Mouse (Mus musculus) lung, embryonic 14.5 days (tissue): ENCODE results near the gene Marveld1. TPM values are rescaled to one million over a fixed set of nuclear protein-coding genes. Genes with fewer than 3 reads are reported as not detected.

Source experiments
- ATAC-seq: fragments of 200-750 bp; cut with Nextera tagmentation; 2 replicates; pipeline ENCODE4 v1.8.0; 2017; ENCODE audit warnings: mild to moderate bottlenecking, moderate TSS enrichment, moderate library complexity; ENCODE audit not compliant: insufficient read depth
- DNase-seq: peaks from one replicate; pipeline ENCODE4 v3.0.0-alpha.2; 2015
- H3K27ac ChIP-seq: fragments of 300-500 bp; sonication (generic); 2 replicates; pipeline ENCODE4 v1.5.1; 2014; ENCODE audit warnings: low read depth, mild to moderate bottlenecking, moderate library complexity
- H3K27me3 ChIP-seq: fragments of 300-500 bp; sonication (generic); 2 replicates; pipeline ENCODE4 v1.6.1; 2014; ENCODE audit warnings: low read length, control low read depth; ENCODE audit not compliant: insufficient read depth
- H3K36me3 ChIP-seq: fragments of 300-500 bp; sonication (generic); 2 replicates; pipeline ENCODE4 v1.6.1; 2014; ENCODE audit warnings: control low read depth; ENCODE audit not compliant: insufficient read depth
- H3K4me1 ChIP-seq: fragments of 300-500 bp; sonication (generic); 2 replicates; pipeline ENCODE4 v1.6.1; 2014; ENCODE audit warnings: antibody characterized with exemption, control low read depth; ENCODE audit not compliant: insufficient read depth
- H3K4me2 ChIP-seq: fragments of 300-500 bp; sonication (generic); 2 replicates; pipeline ENCODE4 v1.6.1; 2014; ENCODE audit warnings: mild to moderate bottlenecking
- H3K4me3 ChIP-seq: fragments of 300-500 bp; sonication (generic); 2 replicates; pipeline ENCODE4 v1.5.1; 2014; ENCODE audit warnings: low read depth, low read length
- H3K9ac ChIP-seq: fragments of 300-500 bp; sonication (generic); 2 replicates; pipeline ENCODE4 v1.6.1; 2014
- H3K9me3 ChIP-seq: fragments of 300-500 bp; sonication (generic); 2 replicates; pipeline ENCODE4 v1.6.1; 2016; ENCODE audit warnings: low read depth, low read length, control low read depth
- CTCF ChIP-seq: IDR thresholded peaks from 2 replicates; pipeline ENCODE4 v1.5.1; 2016; ENCODE audit warnings: antibody characterized with exemption, low read depth
- WGBS: fragments of 180-500 bp; shearing (Covaris S2); extraction: QIAGEN DNeasy Blood & Tissue Kit; methylation state at CpG from one replicate; pipeline ENCODE4 v1.1.7; 2014; 5-methylcytosine and 5-hydroxymethylcytosine counted together
- polyA plus RNA-seq: library from polyadenylated mRNA; unstranded; fragments of >200 nt; fragmentation: Nextera tagmentation; extraction: Ambion mirVana; gene quantifications from 2 replicates; pipeline ENCODE4 v1.2.1, GENCODE M21; 2014

Marveld1 gene
- polyA plus RNA-seq, 1 experiment from 2014 or later, result 25.4 TPM

DNA sequence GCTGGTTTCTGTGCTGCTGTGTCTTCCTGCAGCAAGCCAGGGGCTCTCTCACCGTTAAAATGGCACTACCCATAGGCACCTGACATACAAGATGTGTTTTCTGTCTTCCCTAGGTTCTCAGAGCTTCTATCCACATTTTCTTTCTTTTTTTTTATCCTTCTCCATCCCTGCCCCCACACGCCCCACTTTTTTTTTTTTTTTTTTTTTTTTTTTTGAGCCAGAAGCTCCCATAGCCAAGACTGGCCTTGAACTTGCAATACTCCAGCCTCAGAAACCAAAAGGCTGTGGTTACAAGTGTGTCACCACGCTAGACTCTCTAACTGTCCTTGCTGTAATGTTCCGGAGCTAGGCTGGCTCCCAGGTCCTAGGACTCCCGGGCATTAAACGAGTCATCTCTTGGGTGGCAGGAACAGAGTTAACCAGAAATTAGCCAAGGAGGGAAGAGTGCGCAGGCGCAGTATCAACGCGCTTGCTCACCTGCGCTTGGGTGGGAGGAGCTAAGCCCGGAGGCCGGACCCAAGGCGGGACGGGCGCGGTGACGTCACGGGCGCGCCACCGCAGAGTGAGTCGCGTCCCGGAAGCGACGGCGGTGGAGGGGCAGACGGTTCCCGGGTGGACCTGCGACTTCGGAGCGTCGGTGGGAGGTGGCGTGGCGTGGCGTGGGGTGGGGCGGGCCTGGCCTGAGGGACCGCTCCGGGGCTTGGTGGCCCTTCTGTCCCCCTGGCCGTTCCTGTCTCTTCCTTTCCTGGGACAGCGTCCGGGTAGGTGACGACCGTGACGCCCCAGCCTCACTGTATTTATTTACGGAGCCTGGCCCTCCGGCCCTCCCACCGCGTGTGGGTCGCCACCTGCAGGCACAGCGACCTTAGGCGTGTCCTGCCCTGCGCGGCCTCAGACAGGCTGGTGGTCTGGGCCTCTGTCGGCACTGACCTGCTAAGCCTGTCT lies 23.1 kb downstream of the Marveld1 start:
- H3K27me3 ChIP-seq, result peaks cover 13% of the 10 kb centered on the region; the same call in 1 of the 2 replicates
- H3K9ac ChIP-seq, result peak overlapping the region; percentile 84
- peak; percentile 25 for TF ChIP-seq CTCF
- peak overlapping the region; percentile 59 for H3K27ac ChIP-seq
- ATAC-seq, result peak; percentile 86
- DNase-seq, result peak; percentile 96
- 2% methylated on average over 56 of the region's 56 CpGs for WGBS
- H3K4me3 ChIP-seq, result peak overlapping the region; percentile 92
- H3K36me3 ChIP-seq, result no peaks in the 10 kb centered on the region
- H3K4me2 ChIP-seq, result peak overlapping the region; percentile 95
- H3K9me3 ChIP-seq, result no peaks in the 10 kb centered on the region
- H3K4me1 ChIP-seq, result peaks cover 7% of the 10 kb centered on the region; the same call in 1 of the 2 replicates

DNA sequence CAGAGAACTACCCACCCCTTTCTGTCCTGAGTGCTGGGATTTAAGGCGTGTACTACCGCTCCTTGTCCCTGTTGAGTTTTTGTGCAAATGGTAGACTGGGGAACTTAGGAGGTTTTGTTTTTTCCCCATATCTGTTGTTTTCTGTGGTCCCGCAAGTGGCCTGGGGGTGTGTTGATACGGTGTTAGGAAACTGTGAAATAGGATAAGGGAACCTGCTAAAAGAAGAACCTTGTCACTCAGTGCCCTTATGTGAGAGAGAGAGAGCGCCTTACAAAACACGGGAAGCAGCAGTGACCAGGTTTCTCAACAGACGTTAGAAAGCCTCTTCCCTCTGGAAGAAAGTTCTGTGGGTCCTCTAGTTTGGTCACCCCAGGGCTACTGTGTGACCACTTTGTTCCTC lies 29.6 kb downstream of the Marveld1 start:
- ATAC-seq, result no peak
- H3K4me3 ChIP-seq, result no peak overlapping the region
- no peaks in the 10 kb centered on the region for H3K27me3 ChIP-seq
- no peak for DNase-seq
- TF ChIP-seq CTCF, result no peak
- no peak overlapping the region for H3K9ac ChIP-seq
- H3K36me3 ChIP-seq, result peaks cover 6% of the 10 kb centered on the region; the same call in 1 of the 2 replicates
- no peaks in the 10 kb centered on the region for H3K9me3 ChIP-seq
- H3K27ac ChIP-seq, result no peak overlapping the region
- WGBS, result 82% methylated on average over 7 of the region's 7 CpGs
- no peaks in the 10 kb centered on the region for H3K4me1 ChIP-seq
- H3K4me2 ChIP-seq, result no peak overlapping the region

DNA sequence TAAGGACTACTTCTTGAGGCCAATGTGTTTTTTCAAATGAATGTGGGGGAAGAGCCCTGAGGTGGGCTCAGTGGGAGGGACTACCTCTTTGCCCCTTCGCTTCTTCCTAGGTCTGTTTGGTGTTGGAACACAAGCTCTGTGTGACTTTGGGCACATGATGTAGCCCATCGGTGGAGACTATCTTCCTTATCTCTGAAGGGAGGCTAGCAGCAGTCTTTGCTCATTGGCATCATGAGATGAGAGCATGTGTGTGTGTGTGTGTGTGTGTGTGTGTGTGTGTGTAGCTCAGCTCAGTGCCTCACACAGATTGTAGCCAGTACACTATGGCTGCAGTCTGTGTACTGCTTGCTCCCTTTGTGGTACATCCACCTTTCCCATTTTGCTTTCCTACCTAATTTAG lies 30.3 kb downstream of the Marveld1 start:
- Histone ChIP-seq H3K27me3 (no peaks in the 10 kb centered on the region), H3K9ac (no peak overlapping the region), H3K4me2 (no peak overlapping the region), H3K36me3 (peaks cover 6% of the 10 kb centered on the region; the same call in 1 of the 2 replicates), H3K27ac (no peak overlapping the region), H3K4me3 (no peak overlapping the region), H3K4me1 (no peaks in the 10 kb centered on the region), H3K9me3 (no peaks in the 10 kb centered on the region)
- TF ChIP-seq CTCF, result no peak
- WGBS, result 82% methylated on average over 2 of the region's 2 CpGs
- ATAC-seq, result no peak
- DNase-seq, result no peak

DNA sequence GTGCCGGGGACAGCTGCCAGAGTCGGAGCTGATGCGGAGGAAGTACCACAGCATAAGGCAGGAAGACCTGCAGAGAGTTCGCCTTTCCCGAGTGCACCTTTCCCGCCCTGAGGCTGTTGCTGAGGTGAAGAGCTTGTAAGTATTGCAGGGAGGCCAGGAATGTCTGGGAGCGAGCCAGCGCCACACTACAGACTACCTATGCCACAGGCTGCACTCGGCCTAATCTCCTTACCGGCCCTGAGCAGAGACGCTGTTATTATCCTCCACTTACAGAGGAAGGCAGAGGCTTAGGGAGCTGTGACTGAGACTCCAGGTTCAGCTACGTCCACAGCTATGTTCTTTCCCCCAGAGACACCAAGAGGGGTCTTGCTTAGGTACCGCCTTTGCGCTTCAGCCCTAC lies 32.2 kb downstream of the Marveld1 start:
- no peak overlapping the region for H3K4me2 ChIP-seq
- no peak overlapping the region for H3K9ac ChIP-seq
- H3K4me3 ChIP-seq, result no peak overlapping the region
- no peaks in the 10 kb centered on the region for H3K4me1 ChIP-seq
- H3K36me3 ChIP-seq, result peaks cover 20% of the 10 kb centered on the region; the same call in 1 of the 2 replicates
- WGBS, result 88% methylated on average over 14 of the region's 14 CpGs
- no peak for DNase-seq
- H3K27me3 ChIP-seq, result no peaks in the 10 kb centered on the region
- no peaks in the 10 kb centered on the region for H3K9me3 ChIP-seq
- ATAC-seq, result no peak
- no peak overlapping the region for H3K27ac ChIP-seq
- no peak for TF ChIP-seq CTCF

DNA sequence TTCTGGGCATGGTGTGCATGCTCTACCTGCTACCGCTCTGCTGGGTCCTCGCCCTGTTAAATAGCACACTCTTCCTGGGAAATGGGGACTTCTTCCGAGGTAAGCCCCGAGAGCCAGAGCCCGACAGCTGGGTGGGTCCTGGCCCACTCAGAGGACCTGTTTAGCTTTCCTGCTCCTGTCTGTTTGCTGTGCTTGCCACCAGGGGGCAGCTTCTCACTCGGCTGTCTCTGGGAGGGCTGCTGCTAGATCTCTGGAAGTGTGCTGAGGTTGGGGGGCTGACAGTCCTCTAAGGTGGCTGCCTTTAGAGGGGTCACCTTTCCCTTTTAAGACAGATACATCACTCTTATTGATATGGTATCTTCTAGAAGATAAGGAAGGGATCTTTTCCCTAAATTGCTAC lies 35.5 kb downstream of the Marveld1 start:
- H3K36me3 ChIP-seq, result peaks cover 23% of the 10 kb centered on the region; the same call in 1 of the 2 replicates
- ATAC-seq (no peak), DNase-seq (peak; percentile 30)
- no peak overlapping the region for H3K27ac ChIP-seq
- H3K27me3 ChIP-seq, result no peaks in the 10 kb centered on the region
- H3K4me1 ChIP-seq, result no peaks in the 10 kb centered on the region
- H3K4me2 ChIP-seq, result no peak overlapping the region
- no peaks in the 10 kb centered on the region for H3K9me3 ChIP-seq
- peak; percentile 67 for TF ChIP-seq CTCF
- H3K4me3 ChIP-seq, result no peak overlapping the region
- WGBS, result 49% methylated on average over 6 of the region's 6 CpGs
- no peak overlapping the region for H3K9ac ChIP-seq

DNA sequence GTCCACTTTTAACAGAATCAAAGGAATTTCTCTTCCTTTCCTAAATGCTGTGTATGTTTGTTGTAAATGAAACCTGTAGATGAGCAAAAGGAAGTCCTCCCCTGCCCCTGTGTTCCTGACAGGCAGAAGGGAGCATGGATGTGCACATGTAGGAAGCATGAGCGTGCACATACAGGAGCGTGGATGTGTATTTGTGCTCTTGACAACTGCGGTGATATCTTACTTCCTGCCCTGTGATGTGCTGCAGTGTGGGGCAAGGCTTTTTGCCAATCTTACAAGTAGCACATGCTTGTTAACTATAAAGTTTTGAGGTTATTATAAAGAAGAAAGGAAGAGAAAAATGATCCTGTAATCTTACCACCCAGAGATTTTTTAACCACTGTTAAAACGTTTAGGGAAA lies 42.5 kb downstream of the Marveld1 start:
- ATAC-seq, result no peak
- H3K9ac ChIP-seq, result no peak overlapping the region
- no peak overlapping the region for H3K4me2 ChIP-seq
- H3K36me3 ChIP-seq, result peaks cover 19% of the 10 kb centered on the region; the same call in 1 of the 2 replicates
- no peaks in the 10 kb centered on the region for H3K27me3 ChIP-seq
- TF ChIP-seq CTCF, result no peak
- H3K9me3 ChIP-seq, result no peaks in the 10 kb centered on the region
- H3K4me1 ChIP-seq, result no peaks in the 10 kb centered on the region
- no peak overlapping the region for H3K27ac ChIP-seq
- H3K4me3 ChIP-seq, result no peak overlapping the region
- 58% methylated on average over 4 of the region's 4 CpGs for WGBS
- no peak for DNase-seq

DNA sequence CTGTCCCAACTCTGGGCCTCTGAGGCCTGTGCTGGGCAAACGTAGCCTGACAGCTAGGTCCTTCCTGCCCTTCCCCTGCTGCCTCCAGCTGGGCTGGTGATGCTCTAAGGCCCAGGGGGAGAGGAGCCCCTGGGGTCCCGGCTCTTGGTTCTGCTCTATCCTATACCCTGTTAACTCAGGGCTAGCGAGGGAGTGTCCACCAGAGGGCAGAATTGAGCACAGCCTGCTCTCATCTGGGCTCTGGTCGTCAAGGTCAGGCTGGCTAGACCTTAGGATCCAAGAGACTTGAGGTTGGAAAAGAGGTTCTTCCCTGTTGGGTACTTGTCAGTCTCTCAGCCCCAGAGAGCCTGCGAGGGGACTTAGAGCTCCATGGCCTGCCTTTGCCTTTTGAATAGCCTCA lies 43.3 kb downstream of the Marveld1 start:
- Histone ChIP-seq H3K9me3 (no peaks in the 10 kb centered on the region), H3K4me3 (no peak overlapping the region), H3K4me2 (no peak overlapping the region), H3K27me3 (no peaks in the 10 kb centered on the region), H3K4me1 (no peaks in the 10 kb centered on the region), H3K27ac (no peak overlapping the region), H3K9ac (no peak overlapping the region), H3K36me3 (peaks cover 18% of the 10 kb centered on the region; the same call in 1 of the 2 replicates)
- 28% methylated on average over 5 of the region's 5 CpGs for WGBS
- TF ChIP-seq CTCF, result peak; percentile 88
- DNase-seq (peak; percentile 79), ATAC-seq (peak; percentile 14; the same call in 1 of the 2 replicates)
